Mouse (Mus musculus) cerebellum, postnatal 14 days (tissue): ENCODE measurements around the gene Fam20a.

Experiments
- DNase-seq, 2 experiments: peaks; one replicate each; pipeline ENCODE4 v3.0.0; 2021; ENCODE audit warnings: mixed read lengths in 2 of 2

Fam20a gene

GRCm38 (mm10) chr11:109650788-109651565 lies 71.1 kb downstream of the Fam20a start:
- peak; percentile 95 to 97 for DNase-seq

GRCm38 (mm10) chr11:109649975-109650701 lies 71.9 kb downstream of the Fam20a start:
- DNase-seq, result peak; percentile 93 to 94

- DNase-seq, result peak; percentile 55 to 56
Measured at GRCm38 (mm10) chr11:109649206-109649605, 72.9 kb downstream of the Fam20a start, which contains the start of gene Prkar1a. Prkar1a (plus strand) TSS chr11:109649405.

- peak; percentile 71 to 80 for DNase-seq
Measured at GRCm38 (mm10) chr11:109648510-109648909, 73.6 kb downstream of the Fam20a start.

- no peak for DNase-seq
Measured at GRCm38 (mm10) chr11:109641498-109642222, 80.4 kb downstream of the Fam20a start.

GRCm38 (mm10) chr11:109635871-109636395 lies 86.1 kb downstream of the Fam20a start:
- DNase-seq, result no peak

- DNase-seq, result no peak
Measured at GRCm38 (mm10) chr11:109634928-109635327, 87.2 kb downstream of the Fam20a start.

GRCm38 (mm10) chr11:109629021-109629521 lies 93.0 kb downstream of the Fam20a start:
- peak; percentile 59 to 66 for DNase-seq

- no peak for DNase-seq
Measured at GRCm38 (mm10) chr11:109628099-109628498, 94.0 kb downstream of the Fam20a start.

- DNase-seq, result peak in 1 of 2 experiments; percentile 59
Measured at GRCm38 (mm10) chr11:109627648-109628047, 94.4 kb downstream of the Fam20a start.

- DNase-seq, result no peak
Measured at GRCm38 (mm10) chr11:109623238-109623637, 98.8 kb downstream of the Fam20a start.

- peak in 1 of 2 experiments; percentile 22 for DNase-seq
Measured at GRCm38 (mm10) chr11:109622518-109623037, 99.5 kb downstream of the Fam20a start.

GRCm38 (mm10) chr11:109621183-109621582 lies 100.9 kb downstream of the Fam20a start:
- DNase-seq, result peak; percentile 81 to 86

- DNase-seq, result no peak
Measured at GRCm38 (mm10) chr11:109620356-109620755, 101.7 kb downstream of the Fam20a start.
